Mouse (Mus musculus) neural tube, embryonic 13.5 days (tissue): ENCODE results near the gene Gm42957. TPM values are rescaled to one million over a fixed set of nuclear protein-coding genes. Genes with fewer than 3 reads are reported as not detected.

Experiments
- ATAC-seq: fragments of 200-750 bp; cut with Nextera tagmentation; 2 replicates; pipeline ENCODE4 v1.8.0; 2017; ENCODE audit warnings: low read depth, mild to moderate bottlenecking, moderate TSS enrichment, moderate library complexity
- H3K27ac ChIP-seq: fragments of 300-500 bp; sonication (generic); replicated peaks from 2 replicates; pipeline ENCODE4 v1.5.1; 2015; ENCODE audit warnings: moderate library complexity, mild to moderate bottlenecking, inconsistent platforms
- H3K27me3 ChIP-seq: fragments of 300-500 bp; sonication (generic); 2 replicates; pipeline ENCODE4 v1.6.1; 2015; ENCODE audit warnings: mild to moderate bottlenecking, inconsistent platforms
- H3K36me3 ChIP-seq: fragments of 300-500 bp; sonication (generic); 2 replicates; pipeline ENCODE4 v1.6.1; 2015; ENCODE audit warnings: mild to moderate bottlenecking, inconsistent platforms
- H3K4me1 ChIP-seq: fragments of 300-500 bp; sonication (generic); replicated peaks from 2 replicates; pipeline ENCODE4 v1.6.1; 2015; ENCODE audit warnings: inconsistent platforms
- H3K4me2 ChIP-seq: fragments of 300-500 bp; sonication (generic); 2 replicates; pipeline ENCODE4 v1.6.1; 2015; ENCODE audit warnings: inconsistent platforms, mild to moderate bottlenecking, moderate library complexity
- H3K4me3 ChIP-seq: fragments of 300-500 bp; sonication (generic); 2 replicates; pipeline ENCODE4 v1.5.1; 2015; ENCODE audit warnings: mild to moderate bottlenecking, inconsistent platforms
- H3K9ac ChIP-seq: fragments of 300-500 bp; sonication (generic); 2 replicates; pipeline ENCODE4 v1.6.1; 2015; ENCODE audit warnings: moderate library complexity, mild to moderate bottlenecking, inconsistent platforms
- H3K9me3 ChIP-seq: fragments of 300-500 bp; sonication (generic); 2 replicates; pipeline ENCODE4 v1.6.1; 2016; ENCODE audit warnings: inconsistent platforms
- WGBS: fragments of 180-500 bp; shearing (Covaris S2); methylation state at CpG from one replicate; pipeline ENCODE4 v1.1.7; 2015; 5-methylcytosine and 5-hydroxymethylcytosine counted together
- polyA plus RNA-seq: library from polyadenylated mRNA; unstranded; fragments of >200 nt; fragmentation: Nextera tagmentation; extraction: Ambion mirVana; gene quantifications from 2 replicates; pipeline ENCODE4 v1.2.1, GENCODE M21; 2015

Gene Gm42957
- polyA plus RNA-seq, 1 experiment from 2014 or later = 0.10 TPM

- H3K27me3 ChIP-seq = no peaks in the 10 kb centered on the region
- H3K4me3 ChIP-seq = no peak overlapping the region
- H3K36me3 ChIP-seq = peaks cover 44% of the 10 kb centered on the region
- no peak overlapping the region for H3K9ac ChIP-seq
- no peak overlapping the region for H3K4me2 ChIP-seq
- no peak for ATAC-seq
- peaks cover 26% of the 10 kb centered on the region for H3K4me1 ChIP-seq
- H3K27ac ChIP-seq = no peak overlapping the region
- 51% methylated on average over 7 of the region's 7 CpGs for WGBS
- H3K9me3 ChIP-seq = no peaks in the 10 kb centered on the region
These were observed 65.1 kb downstream of the Gm42957 start for GRCm38 (mm10) chr3:96700376-96700775.

DNA sequence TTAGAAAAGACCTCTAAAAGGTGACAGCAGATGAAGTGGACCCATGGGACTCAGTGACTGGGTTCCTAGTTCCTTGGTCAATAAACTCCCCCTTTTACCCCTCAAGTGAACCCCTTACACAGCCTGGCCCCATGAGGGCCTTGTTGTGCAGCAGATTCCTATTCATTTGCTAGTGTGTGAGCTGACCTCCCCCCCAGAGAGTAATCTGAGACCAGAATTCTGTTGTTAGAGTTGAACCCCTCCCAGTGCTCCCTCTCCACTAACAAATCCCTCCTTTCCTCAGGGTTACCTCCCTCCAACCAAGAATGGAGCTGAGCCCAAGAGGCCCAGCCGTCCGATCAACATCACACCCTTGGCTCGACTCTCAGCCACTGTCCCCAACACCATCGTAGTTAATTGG is 65.7 kb downstream of the Gm42957 start:
- Histone ChIP-seq H3K9me3 (no peaks in the 10 kb centered on the region), H3K27me3 (no peaks in the 10 kb centered on the region), H3K36me3 (peaks cover 49% of the 10 kb centered on the region), H3K27ac (no peak overlapping the region), H3K4me3 (no peak overlapping the region), H3K4me1 (peaks cover 19% of the 10 kb centered on the region), H3K4me2 (no peak overlapping the region), H3K9ac (no peak overlapping the region)
- WGBS = 88% methylated on average over 4 of the region's 4 CpGs
- ATAC-seq = no peak

Other genes with a start within 250 kb of the Gm42957 start
- not detected in 2 replicates for gene BC107364, start 183.2 kb upstream of the Gm42957 start, polyA plus RNA-seq
- 1.0 and 1.4 TPM in 2 replicates for gene Hfe2, start 110.3 kb upstream of the Gm42957 start, polyA plus RNA-seq
- 74.7 and 78.0 TPM in 2 replicates for gene Txnip, start 77.5 kb upstream of the Gm42957 start, polyA plus RNA-seq
- 1.2 and 1.8 TPM in 2 replicates for gene Gm16253, start 58.5 kb upstream of the Gm42957 start, polyA plus RNA-seq
- gene Polr3gl, start 41.3 kb upstream of the Gm42957 start, polyA plus RNA-seq = 41.0 and 42.8 TPM in 2 replicates
- 11.0 and 12.6 TPM in 2 replicates for gene Ankrd34a, start 38.8 kb upstream of the Gm42957 start, polyA plus RNA-seq
- gene Lix1l, start 34.3 kb upstream of the Gm42957 start, polyA plus RNA-seq = 6.0 and 7.6 TPM in 2 replicates
- gene Rbm8a, start 5.5 kb upstream of the Gm42957 start, polyA plus RNA-seq = 113 and 118 TPM in 2 replicates
- 49.4 and 51.3 TPM in 2 replicates for gene Pex11b, start 98 bp upstream of the Gm42957 start, polyA plus RNA-seq
- gene Itga10, start 10.1 kb downstream of the Gm42957 start, polyA plus RNA-seq = 0.92 and 1.1 TPM in 2 replicates
- gene Ankrd35, start 34.7 kb downstream of the Gm42957 start, polyA plus RNA-seq = 0.46 and 0.72 TPM in 2 replicates
- gene Pias3, start 60.9 kb downstream of the Gm42957 start, polyA plus RNA-seq = 31.2 and 34.6 TPM in 2 replicates
- 16.2 and 17.2 TPM in 2 replicates for gene Nudt17, start 73.1 kb downstream of the Gm42957 start, polyA plus RNA-seq
- gene Polr3c, start 92.2 kb downstream of the Gm42957 start, polyA plus RNA-seq = 31.7 and 38.0 TPM in 2 replicates
- 76.6 and 79.9 TPM in 2 replicates for gene Rnf115, start 92.2 kb downstream of the Gm42957 start, polyA plus RNA-seq
- gene Pdzk1, start 193.8 kb downstream of the Gm42957 start, polyA plus RNA-seq = 0.08 TPM in 1 of 2 replicates, not detected in the other
- gene Cd160, start 193.9 kb downstream of the Gm42957 start, polyA plus RNA-seq = 0.14 and 0.23 TPM in 2 replicates